Mouse (Mus musculus) lung, postnatal 0 days (tissue): ENCODE measurements around the gene Mrap. TPM values are rescaled to one million over a fixed set of nuclear protein-coding genes. Genes with fewer than 3 reads are reported as not detected.

Experiments used
- ATAC-seq: fragments of 200-750 bp; cut with Nextera tagmentation; 2 replicates; pipeline ENCODE4 v1.8.0; 2017; ENCODE audit warnings: moderate library complexity
- DNase-seq: peaks from one replicate; pipeline ENCODE4 v3.0.0-alpha.2; 2016; ENCODE audit warnings: low spot score
- H3K27ac ChIP-seq: fragments of 300-500 bp; sonication (generic); 2 replicates; pipeline ENCODE4 v1.5.1; 2014; ENCODE audit warnings: antibody characterized with exemption, mild to moderate bottlenecking, low read length, mixed read lengths
- H3K27me3 ChIP-seq: fragments of 300-500 bp; sonication (generic); replicated peaks from 2 replicates; pipeline ENCODE4 v1.6.1; 2014; ENCODE audit warnings: low read length, mixed read lengths; ENCODE audit not compliant: insufficient read depth
- H3K36me3 ChIP-seq: fragments of 300-500 bp; sonication (generic); 2 replicates; pipeline ENCODE4 v1.6.1; 2014; ENCODE audit warnings: low read length, mixed read lengths; ENCODE audit not compliant: insufficient read depth
- H3K4me1 ChIP-seq: fragments of 300-500 bp; sonication (generic); 2 replicates; pipeline ENCODE4 v1.6.1; 2014; ENCODE audit warnings: antibody characterized with exemption, low read depth, low read length, mixed read lengths; ENCODE audit not compliant: insufficient read depth
- H3K4me2 ChIP-seq: fragments of 300-500 bp; sonication (generic); replicated peaks from 2 replicates; pipeline ENCODE4 v1.6.1; 2014; ENCODE audit warnings: low read depth, mild to moderate bottlenecking, low read length, moderate library complexity, mixed read lengths
- H3K4me3 ChIP-seq: fragments of 300-500 bp; sonication (generic); 2 replicates; pipeline ENCODE4 v1.5.1; 2014; ENCODE audit warnings: low read depth, low read length
- H3K9ac ChIP-seq: fragments of 300-500 bp; sonication (generic); replicated peaks from 2 replicates; pipeline ENCODE4 v1.6.1; 2014; ENCODE audit warnings: low read depth, mild to moderate bottlenecking
- H3K9me3 ChIP-seq: fragments of 300-500 bp; sonication (generic); 2 replicates; pipeline ENCODE4 v1.6.1; 2016; ENCODE audit warnings: low read length, mixed read lengths
- CTCF ChIP-seq: IDR thresholded peaks from 2 replicates; pipeline ENCODE4 v1.5.1; 2016; ENCODE audit warnings: antibody characterized with exemption, mild to moderate bottlenecking
- EP300 ChIP-seq: IDR thresholded peaks from 2 replicates; pipeline ENCODE4 v1.6.1; 2016; ENCODE audit warnings: antibody characterized with exemption, mild to moderate bottlenecking, control low read depth
- WGBS: fragments of 180-500 bp; shearing (Covaris S2); extraction: QIAGEN DNeasy Blood & Tissue Kit; methylation state at CpG from one replicate; pipeline ENCODE4 v1.1.7; 2014; 5-methylcytosine and 5-hydroxymethylcytosine counted together
- polyA plus RNA-seq: library from polyadenylated mRNA; unstranded; fragments of >200 nt; fragmentation: Nextera tagmentation; extraction: Ambion mirVana; gene quantifications from 2 replicates; pipeline ENCODE4 v1.2.1, GENCODE M21; 2015

Mrap gene
- polyA plus RNA-seq, 1 experiment from 2014 or later: 4.4 TPM

DNA sequence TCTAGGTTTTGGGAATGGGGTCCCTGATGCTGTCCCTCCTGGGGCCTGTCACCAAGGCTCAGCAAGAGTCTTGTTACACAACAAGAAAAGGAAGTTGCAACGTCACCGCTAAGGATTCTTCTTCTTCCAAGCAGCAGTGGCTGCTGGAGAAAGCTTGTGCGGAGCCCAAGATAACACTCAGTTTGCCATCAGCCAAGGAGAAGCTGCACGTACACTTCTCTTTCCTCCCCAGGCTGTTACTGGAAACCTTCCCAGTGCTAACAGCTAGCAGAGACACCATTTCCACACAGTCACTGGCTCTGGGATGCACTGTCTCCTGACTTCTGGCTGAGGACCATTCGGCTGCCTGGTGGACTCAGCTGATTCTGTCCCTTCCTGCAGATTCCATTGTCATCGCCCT lies 9.1 kb downstream of the Mrap start:
- Histone ChIP-seq H3K9ac (no peak overlapping the region), H3K27me3 (no peaks in the 10 kb centered on the region), H3K4me1 (no peaks in the 10 kb centered on the region), H3K27ac (no peak overlapping the region), H3K9me3 (no peaks in the 10 kb centered on the region), H3K36me3 (no peaks in the 10 kb centered on the region), H3K4me3 (no peak overlapping the region), H3K4me2 (no peak overlapping the region)
- TF ChIP-seq EP300 (no peak), CTCF (no peak)
- 52% methylated on average over 6 of the region's 6 CpGs for WGBS
- ATAC-seq (peak; percentile 45), DNase-seq (peak; percentile 61)

DNA sequence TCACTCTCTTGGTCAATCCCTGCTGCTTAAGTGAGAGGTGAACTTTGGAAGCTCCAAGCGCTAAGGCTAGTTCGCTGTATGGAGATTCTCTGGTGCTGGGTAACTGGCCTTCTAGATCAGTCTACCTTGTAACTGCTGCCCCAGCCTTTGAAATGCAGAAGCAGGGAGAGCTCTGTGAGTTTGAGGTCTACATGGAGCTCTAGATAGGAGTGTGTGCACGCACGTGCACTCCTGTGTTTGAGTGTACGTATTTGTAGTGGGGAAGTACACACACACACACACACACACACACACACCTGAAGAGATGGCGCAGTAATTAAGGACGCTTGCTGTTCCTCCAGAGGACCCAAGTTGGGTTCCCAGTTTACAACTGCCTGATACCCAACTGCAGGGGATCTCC lies 10.2 kb downstream of the Mrap start:
- no peak overlapping the region for H3K4me2 ChIP-seq
- DNase-seq: no peak
- no peaks in the 10 kb centered on the region; the same call in 1 of the 2 replicates for H3K36me3 ChIP-seq
- WGBS: 86% methylated on average over 7 of the region's 7 CpGs
- H3K9me3 ChIP-seq: no peaks in the 10 kb centered on the region
- no peak overlapping the region for H3K9ac ChIP-seq
- H3K27ac ChIP-seq: no peak overlapping the region
- no peaks in the 10 kb centered on the region for H3K27me3 ChIP-seq
- TF ChIP-seq CTCF: no peak
- TF ChIP-seq EP300: no peak
- H3K4me1 ChIP-seq: no peaks in the 10 kb centered on the region
- no peak overlapping the region for H3K4me3 ChIP-seq
- ATAC-seq: no peak

GRCm38 (mm10) chr16:90753386-90753941 lies 15.5 kb downstream of the Mrap start:
- no peaks in the 10 kb centered on the region for H3K27me3 ChIP-seq
- 85% methylated on average over 13 of the region's 13 CpGs for WGBS
- H3K4me3 ChIP-seq: no peak overlapping the region
- no peaks in the 10 kb centered on the region for H3K9me3 ChIP-seq
- TF ChIP-seq CTCF: no peak
- TF ChIP-seq EP300: no peak
- H3K4me1 ChIP-seq: no peaks in the 10 kb centered on the region
- H3K4me2 ChIP-seq: no peak overlapping the region
- no peak for DNase-seq
- H3K27ac ChIP-seq: no peak overlapping the region
- H3K36me3 ChIP-seq: peaks cover 11% of the 10 kb centered on the region
- H3K9ac ChIP-seq: no peak overlapping the region
- no peak for ATAC-seq

GRCm38 (mm10) chr16:90759335-90759734 lies 21.3 kb downstream of the Mrap start:
- no peaks in the 10 kb centered on the region; the same call in 1 of the 2 replicates for H3K36me3 ChIP-seq
- WGBS: 56% methylated on average over 3 of the region's 3 CpGs

DNA sequence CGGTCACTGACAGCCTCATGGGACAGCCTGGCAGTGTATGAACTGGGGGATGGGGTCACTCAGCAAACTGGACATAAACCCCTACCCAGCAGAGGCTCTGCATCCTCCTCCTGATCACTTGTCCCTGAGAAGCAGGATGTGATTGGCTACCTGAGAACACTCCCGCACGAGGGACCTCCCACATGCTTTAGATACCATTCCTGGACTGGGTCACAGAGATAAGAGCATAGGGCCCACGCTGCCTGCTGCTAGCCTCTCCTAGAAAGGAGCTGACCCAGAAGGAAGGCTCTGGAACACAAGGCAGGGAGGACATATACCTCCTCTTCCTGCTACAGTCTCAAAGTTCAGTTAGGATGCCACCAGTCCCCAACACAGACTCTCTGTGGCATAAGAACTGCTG lies 22.5 kb downstream of the Mrap start:
- DNase-seq (no peak), ATAC-seq (0 out of 2 replicates have a peak, but pooled peaks have one; percentile 33)
- no peak overlapping the region for H3K9ac ChIP-seq
- TF ChIP-seq EP300 (no peak), CTCF (no peak)
- H3K27me3 ChIP-seq: no peaks in the 10 kb centered on the region
- H3K4me1 ChIP-seq: no peaks in the 10 kb centered on the region
- no peaks in the 10 kb centered on the region for H3K36me3 ChIP-seq
- 39% methylated on average over 4 of the region's 4 CpGs for WGBS
- H3K4me3 ChIP-seq: no peak overlapping the region
- no peaks in the 10 kb centered on the region for H3K9me3 ChIP-seq
- no peak overlapping the region for H3K4me2 ChIP-seq
- no peak overlapping the region for H3K27ac ChIP-seq

More at GRCm38 (mm10) chr16:90759335-90759734, 21.3 kb downstream of the Mrap start:
- Histone ChIP-seq H3K27me3 (no peaks in the 10 kb centered on the region), H3K9ac (no peak overlapping the region), H3K27ac (no peak overlapping the region), H3K9me3 (no peaks in the 10 kb centered on the region), H3K4me1 (no peaks in the 10 kb centered on the region), H3K4me2 (no peak overlapping the region), H3K4me3 (no peak overlapping the region)
- TF ChIP-seq CTCF (no peak), EP300 (no peak)
- no peak for ATAC-seq
- no peak for DNase-seq

DNA sequence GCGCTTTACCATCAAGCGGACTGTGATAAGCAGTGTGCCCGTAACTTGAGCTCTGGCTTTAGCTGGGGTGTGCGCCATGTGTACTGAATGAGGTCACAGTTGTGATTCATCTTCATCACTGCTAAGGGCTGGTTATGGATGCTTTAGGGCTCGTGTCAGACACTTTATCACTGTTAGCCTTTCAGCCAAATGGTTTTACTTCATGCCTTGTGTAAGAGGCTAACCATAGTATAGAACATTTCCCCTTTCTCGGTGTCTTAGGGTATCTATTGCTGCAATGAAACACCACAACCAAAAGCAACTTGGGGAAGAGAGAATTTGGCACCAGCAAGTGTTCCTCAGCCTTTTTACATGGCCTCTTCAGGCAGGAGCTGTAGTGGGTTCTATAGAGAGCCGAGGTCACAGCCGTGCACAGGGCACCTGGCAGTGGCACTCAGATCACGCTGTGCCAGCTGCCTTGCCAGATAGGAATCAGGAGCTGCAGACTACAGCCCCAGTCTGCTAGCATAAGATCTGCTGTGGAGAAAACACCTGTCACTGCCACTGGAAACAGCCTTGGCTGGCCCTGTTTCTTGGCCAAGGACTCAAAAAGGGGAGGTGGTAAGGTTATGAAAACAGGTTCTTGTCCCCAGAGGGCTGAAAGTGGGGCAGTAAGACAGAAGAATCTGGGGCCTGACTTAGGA lies 27.3 kb downstream of the Mrap start:
- no peak overlapping the region for H3K27ac ChIP-seq
- H3K9me3 ChIP-seq: no peaks in the 10 kb centered on the region
- no peak overlapping the region for H3K4me3 ChIP-seq
- 79% methylated on average over 9 of the region's 9 CpGs for WGBS
- no peaks in the 10 kb centered on the region for H3K27me3 ChIP-seq
- TF ChIP-seq EP300: no peak
- TF ChIP-seq CTCF: no peak
- H3K9ac ChIP-seq: no peak overlapping the region
- no peak overlapping the region for H3K4me2 ChIP-seq
- H3K4me1 ChIP-seq: no peaks in the 10 kb centered on the region
- peaks cover 17% of the 10 kb centered on the region for H3K36me3 ChIP-seq
- ATAC-seq (no peak), DNase-seq (no peak)
